Mouse (Mus musculus): ENCODE data around the gene Foxj1. TPM values are rescaled to one million over a fixed set of nuclear protein-coding genes. Genes with fewer than 3 reads are reported as not detected.

The Foxj1 gene
- 12.5 and 13.7 TPM in 2 replicates for polyA plus RNA-seq (2015; fragmentation: Nextera tagmentation; extraction: Ambion mirVana)

DNA sequence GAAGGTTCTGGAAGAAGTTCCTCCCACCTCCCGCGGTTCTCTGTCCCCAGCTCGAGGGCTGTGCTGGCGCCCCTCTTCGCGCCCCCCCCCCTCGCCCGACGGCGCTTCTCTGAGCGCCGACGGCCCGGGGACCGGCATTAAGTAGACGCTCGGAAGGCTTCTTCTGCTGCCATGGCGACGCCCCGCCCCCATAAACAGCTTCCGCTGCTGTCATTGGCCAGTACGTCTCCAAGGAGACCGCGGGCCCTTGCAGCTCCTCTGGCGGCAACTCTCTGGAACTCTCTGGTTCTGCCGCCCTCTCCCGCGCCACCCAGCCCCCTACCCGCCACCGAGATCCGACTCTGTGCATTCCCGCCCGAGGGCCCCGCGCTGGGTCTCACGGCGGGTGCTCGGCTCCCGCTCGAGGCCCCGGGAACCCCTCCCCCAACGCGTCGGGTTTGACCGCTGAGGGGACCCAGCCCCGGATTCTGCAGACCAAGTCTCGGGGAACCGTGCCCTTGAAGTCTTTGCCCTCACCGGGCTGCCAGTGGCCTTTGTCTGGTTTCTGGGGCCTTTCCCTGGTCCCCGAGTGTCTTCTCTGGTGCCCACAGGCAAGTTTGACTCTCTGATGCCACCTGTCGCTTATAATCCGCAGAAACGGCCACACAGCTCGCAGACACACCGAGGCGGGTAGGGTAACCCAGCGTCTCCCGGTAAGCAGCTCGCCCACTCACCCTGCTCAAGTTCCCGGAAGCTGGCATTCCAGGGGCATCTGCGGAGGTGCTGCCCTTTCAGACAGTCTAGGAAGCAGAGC lies at the start of gene Foxj1:
Foxj1 (minus strand) TSS at position 156 of the 793 bp plus-strand sequence.

DNA sequence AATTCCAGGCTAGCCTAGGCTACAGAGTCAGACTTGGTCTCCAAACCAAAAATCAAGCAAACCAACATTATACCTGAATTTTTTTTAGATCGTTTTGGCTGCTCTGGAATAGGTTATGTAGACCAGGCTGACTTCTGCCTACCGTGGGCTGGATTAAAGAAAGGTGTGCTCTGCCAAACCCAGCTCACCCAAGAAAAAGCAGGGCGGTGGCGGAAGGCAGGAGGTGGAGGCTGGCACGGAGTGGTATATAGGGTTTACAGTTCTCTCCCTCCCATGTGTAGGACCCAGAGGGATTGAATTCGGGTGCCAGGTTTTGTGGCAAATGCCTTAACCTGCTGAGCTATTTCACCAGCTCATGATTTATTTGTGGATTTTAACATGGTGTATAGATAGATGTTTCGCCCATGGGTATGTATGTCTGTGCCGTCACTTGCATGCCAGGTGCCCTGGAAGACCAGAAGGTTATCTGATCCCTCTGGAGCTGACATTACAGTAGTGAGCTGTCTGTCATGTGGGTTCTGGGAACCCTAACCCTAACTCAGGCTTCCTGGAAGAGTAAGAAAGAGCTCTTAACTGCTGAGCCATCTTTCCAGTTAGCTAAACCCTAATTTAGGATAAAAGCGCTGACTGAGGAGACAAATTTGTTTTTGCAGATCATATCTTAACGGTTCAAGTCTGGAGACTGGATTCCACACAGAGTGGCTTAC lies 28.0 kb downstream of the Foxj1 start, which contains the start of gene Exoc7:
Exoc7 (minus strand) TSS at position 215 of the 707 bp plus-strand sequence.

DNA sequence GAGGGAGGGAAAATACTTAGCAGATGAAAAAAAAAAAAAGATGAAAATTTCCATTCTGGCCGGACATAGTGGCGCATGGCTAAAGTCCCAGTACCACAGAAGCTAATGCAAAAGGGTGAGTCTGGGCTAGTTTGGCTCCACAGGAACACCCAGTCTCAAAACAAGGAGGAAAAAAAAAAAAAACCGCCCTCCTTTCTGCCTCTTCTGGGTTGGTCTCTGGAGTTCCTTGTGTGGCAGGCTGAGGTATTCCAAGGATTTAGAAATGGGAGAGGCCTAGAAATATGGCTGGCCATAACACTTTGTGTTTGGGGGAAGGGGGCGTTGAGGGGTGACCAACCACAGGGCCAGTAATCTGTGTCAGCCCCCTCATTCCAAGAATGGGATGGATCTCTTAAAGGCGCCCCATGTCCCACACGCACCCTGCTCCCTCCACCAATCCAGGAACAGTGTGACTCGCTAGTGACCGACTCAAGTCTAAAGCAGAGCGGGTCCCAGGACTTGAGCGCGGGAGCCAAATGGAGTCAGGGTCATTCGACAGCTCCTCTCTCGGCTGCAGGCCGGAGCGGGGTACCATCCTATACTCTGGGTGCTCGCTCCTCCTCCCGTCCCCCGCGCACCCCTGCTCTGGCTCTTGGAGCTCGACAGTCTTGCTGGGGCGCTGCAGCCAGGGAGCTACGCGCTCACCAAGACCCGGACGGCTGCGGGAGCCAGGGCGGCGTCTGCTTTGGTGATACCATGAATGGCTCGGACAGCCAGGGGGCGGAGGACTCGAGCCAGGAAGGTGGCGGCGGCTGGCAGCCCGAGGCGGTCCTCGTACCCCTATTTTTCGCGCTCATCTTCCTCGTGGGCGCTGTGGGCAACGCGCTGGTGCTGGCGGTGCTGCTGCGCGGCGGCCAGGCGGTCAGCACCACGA lies 54.2 kb downstream of the Foxj1 start, which contains the start of gene Galr2:
Galr2 (plus strand) TSS at position 189 of the 913 bp plus-strand sequence.

Other genes starting within 250 kb of the Foxj1 start
- 202 and 232 TPM in 2 replicates for gene Wbp2, start 248.4 kb downstream of the Foxj1 start, polyA plus RNA-seq (2015; fragmentation: Nextera tagmentation; extraction: Ambion mirVana)
- gene Trim47, start 208.2 kb downstream of the Foxj1 start, polyA plus RNA-seq (2015; fragmentation: Nextera tagmentation; extraction: Ambion mirVana): 13.7 and 14.9 TPM in 2 replicates
- gene Trim65, start 204.3 kb downstream of the Foxj1 start, polyA plus RNA-seq (2015; fragmentation: Nextera tagmentation; extraction: Ambion mirVana): 3.1 and 3.7 TPM in 2 replicates
- gene Mrpl38, start 196.5 kb downstream of the Foxj1 start, polyA plus RNA-seq (2015; fragmentation: Nextera tagmentation; extraction: Ambion mirVana): 79.1 and 86.5 TPM in 2 replicates
- gene Fbf1, start 167.2 kb downstream of the Foxj1 start, polyA plus RNA-seq (2015; fragmentation: Nextera tagmentation; extraction: Ambion mirVana): 25.2 and 31.7 TPM in 2 replicates
- 56.7 and 57.3 TPM in 2 replicates for gene Ten1, start 136.5 kb downstream of the Foxj1 start, polyA plus RNA-seq (2015; fragmentation: Nextera tagmentation; extraction: Ambion mirVana)
- 63.3 and 67.6 TPM in 2 replicates for gene Acox1, start 136.4 kb downstream of the Foxj1 start, polyA plus RNA-seq (2015; fragmentation: Nextera tagmentation; extraction: Ambion mirVana)
- 2.0 and 2.2 TPM in 2 replicates for gene Evpl, start 97.3 kb downstream of the Foxj1 start, polyA plus RNA-seq (2015; fragmentation: Nextera tagmentation; extraction: Ambion mirVana)
- 51.9 and 55.5 TPM in 2 replicates for gene Srp68, start 61.2 kb downstream of the Foxj1 start, polyA plus RNA-seq (2015; fragmentation: Nextera tagmentation; extraction: Ambion mirVana)
- gene Galr2, start 54.5 kb downstream of the Foxj1 start, polyA plus RNA-seq (2015; fragmentation: Nextera tagmentation; extraction: Ambion mirVana): 0.41 and 0.54 TPM in 2 replicates
- gene Exoc7, start 28.2 kb downstream of the Foxj1 start, polyA plus RNA-seq (2015; fragmentation: Nextera tagmentation; extraction: Ambion mirVana): 102 and 125 TPM in 2 replicates
- gene Rnf157, start 77.6 kb upstream of the Foxj1 start, polyA plus RNA-seq (2015; fragmentation: Nextera tagmentation; extraction: Ambion mirVana): 82.3 and 90.2 TPM in 2 replicates
- gene Ubald2, start 98.7 kb upstream of the Foxj1 start, polyA plus RNA-seq (2015; fragmentation: Nextera tagmentation; extraction: Ambion mirVana): 26.5 and 32.7 TPM in 2 replicates
- gene Qrich2, start 130.8 kb upstream of the Foxj1 start, polyA plus RNA-seq (2015; fragmentation: Nextera tagmentation; extraction: Ambion mirVana): 0.10 TPM in 1 of 2 replicates, not detected in the other
- 151 TPM in 2 replicates for gene Prpsap1, start 158.8 kb upstream of the Foxj1 start, polyA plus RNA-seq (2015; fragmentation: Nextera tagmentation; extraction: Ambion mirVana)
- gene Sphk1, start 195.5 kb upstream of the Foxj1 start, polyA plus RNA-seq (2015; fragmentation: Nextera tagmentation; extraction: Ambion mirVana): 4.8 and 7.2 TPM in 2 replicates
- 38.0 and 40.1 TPM in 2 replicates for gene Ube2o, start 246.0 kb upstream of the Foxj1 start, polyA plus RNA-seq (2015; fragmentation: Nextera tagmentation; extraction: Ambion mirVana)

Measured in neural tube, postnatal 0 days (tissue).